Mouse (Mus musculus): Measurements from ENCODE around the gene A930002H24Rik. TPM values are rescaled to one million over a fixed set of nuclear protein-coding genes. Genes with fewer than 3 reads are reported as not detected.

A930002H24Rik gene
- polyA plus RNA-seq, 1 experiment, result 2.6 TPM

GRCm38 (mm10) chr17:63839636-63840269 lies 23.8 kb downstream of the A930002H24Rik start:
- Histone ChIP-seq H3K27ac (ENCODE audit: insufficient read depth, low read length) (no peak overlapping the region), H3K4me1 (ENCODE audit: control insufficient read depth, insufficient read depth, low read length) (no peaks in the 10 kb centered on the region), H3K4me3 (ENCODE audit: insufficient read depth, low read length) (no peak overlapping the region)
- no peak for TF ChIP-seq CTCF (IDR thresholded peaks at IDR 0.05; ENCODE audit: borderline replicate concordance, insufficient read depth, low read length)
- no peak for TF ChIP-seq POLR2A (IDR thresholded peaks at IDR 0.05; ENCODE audit: low read depth, low read length)

- no peak overlapping the region for H3K4me3 ChIP-seq (ENCODE audit: insufficient read depth, low read length)
- TF ChIP-seq CTCF (IDR thresholded peaks at IDR 0.05; ENCODE audit: borderline replicate concordance, insufficient read depth, low read length), result no peak
- no peak for TF ChIP-seq POLR2A (IDR thresholded peaks at IDR 0.05; ENCODE audit: low read depth, low read length)
- H3K4me1 ChIP-seq (ENCODE audit: control insufficient read depth, insufficient read depth, low read length), result no peaks in the 10 kb centered on the region
Observed at GRCm38 (mm10) chr17:63838144-63838543, 25.4 kb downstream of the A930002H24Rik start.

GRCm38 (mm10) chr17:63836641-63837040 lies 26.9 kb downstream of the A930002H24Rik start:
- TF ChIP-seq CTCF (IDR thresholded peaks at IDR 0.05; ENCODE audit: borderline replicate concordance, insufficient read depth, low read length) (no peak), POLR2A (IDR thresholded peaks at IDR 0.05; ENCODE audit: low read depth, low read length) (no peak)
- Histone ChIP-seq H3K27ac (ENCODE audit: insufficient read depth, low read length) (no peak overlapping the region), H3K4me1 (ENCODE audit: control insufficient read depth, insufficient read depth, low read length) (no peaks in the 10 kb centered on the region), H3K4me3 (ENCODE audit: insufficient read depth, low read length) (no peak overlapping the region)

More at GRCm38 (mm10) chr17:63838144-63838543, 25.4 kb downstream of the A930002H24Rik start:
- H3K27ac ChIP-seq (ENCODE audit: insufficient read depth, low read length), result no peak overlapping the region

GRCm38 (mm10) chr17:63836223-63836622 lies 27.4 kb downstream of the A930002H24Rik start:
- no peaks in the 10 kb centered on the region for H3K4me1 ChIP-seq (ENCODE audit: control insufficient read depth, insufficient read depth, low read length)
- H3K27ac ChIP-seq (ENCODE audit: insufficient read depth, low read length), result no peak overlapping the region
- no peak overlapping the region for H3K4me3 ChIP-seq (ENCODE audit: insufficient read depth, low read length)
- TF ChIP-seq CTCF (IDR thresholded peaks at IDR 0.05; ENCODE audit: borderline replicate concordance, insufficient read depth, low read length), result no peak
- TF ChIP-seq POLR2A (IDR thresholded peaks at IDR 0.05; ENCODE audit: low read depth, low read length), result no peak

GRCm38 (mm10) chr17:63831550-63831949 lies 32.0 kb downstream of the A930002H24Rik start:
- TF ChIP-seq CTCF (IDR thresholded peaks at IDR 0.05; ENCODE audit: borderline replicate concordance, insufficient read depth, low read length), result no peak
- no peak for TF ChIP-seq POLR2A (IDR thresholded peaks at IDR 0.05; ENCODE audit: low read depth, low read length)
- Histone ChIP-seq H3K4me3 (ENCODE audit: insufficient read depth, low read length) (no peak overlapping the region), H3K4me1 (ENCODE audit: control insufficient read depth, insufficient read depth, low read length) (0 out of 2 replicates have a peak, but pooled peaks cover 3% of the 10 kb centered on the region), H3K27ac (ENCODE audit: insufficient read depth, low read length) (no peak overlapping the region)

- TF ChIP-seq POLR2A (IDR thresholded peaks at IDR 0.05; ENCODE audit: low read depth, low read length), result no peak
- TF ChIP-seq CTCF (IDR thresholded peaks at IDR 0.05; ENCODE audit: borderline replicate concordance, insufficient read depth, low read length), result no peak
Observed at GRCm38 (mm10) chr17:63828561-63829332, 34.8 kb downstream of the A930002H24Rik start.

GRCm38 (mm10) chr17:63826767-63827166 lies 36.8 kb downstream of the A930002H24Rik start:
- H3K27ac ChIP-seq (ENCODE audit: insufficient read depth, low read length), result no peak overlapping the region
- TF ChIP-seq CTCF (IDR thresholded peaks at IDR 0.05; ENCODE audit: borderline replicate concordance, insufficient read depth, low read length) (no peak), POLR2A (IDR thresholded peaks at IDR 0.05; ENCODE audit: low read depth, low read length) (no peak)
- H3K4me3 ChIP-seq (ENCODE audit: insufficient read depth, low read length), result no peak overlapping the region
- 0 out of 2 replicates have a peak, but pooled peaks cover 3% of the 10 kb centered on the region for H3K4me1 ChIP-seq (ENCODE audit: control insufficient read depth, insufficient read depth, low read length)

More at GRCm38 (mm10) chr17:63828561-63829332, 34.8 kb downstream of the A930002H24Rik start:
- Histone ChIP-seq H3K4me3 (ENCODE audit: insufficient read depth, low read length) (no peak overlapping the region), H3K27ac (ENCODE audit: insufficient read depth, low read length) (no peak overlapping the region), H3K4me1 (ENCODE audit: control insufficient read depth, insufficient read depth, low read length) (0 out of 2 replicates have a peak, but pooled peaks cover 3% of the 10 kb centered on the region)

GRCm38 (mm10) chr17:63826196-63826595 lies 37.4 kb downstream of the A930002H24Rik start:
- Histone ChIP-seq H3K4me3 (ENCODE audit: insufficient read depth, low read length) (no peak overlapping the region), H3K27ac (ENCODE audit: insufficient read depth, low read length) (no peak overlapping the region), H3K4me1 (ENCODE audit: control insufficient read depth, insufficient read depth, low read length) (0 out of 2 replicates have a peak, but pooled peaks cover 3% of the 10 kb centered on the region)
- no peak for TF ChIP-seq POLR2A (IDR thresholded peaks at IDR 0.05; ENCODE audit: low read depth, low read length)
- no peak for TF ChIP-seq CTCF (IDR thresholded peaks at IDR 0.05; ENCODE audit: borderline replicate concordance, insufficient read depth, low read length)

GRCm38 (mm10) chr17:63824141-63824540 lies 39.5 kb downstream of the A930002H24Rik start:
- Histone ChIP-seq H3K4me1 (ENCODE audit: control insufficient read depth, insufficient read depth, low read length) (0 out of 2 replicates have a peak, but pooled peaks cover 3% of the 10 kb centered on the region), H3K27ac (ENCODE audit: insufficient read depth, low read length) (no peak overlapping the region), H3K4me3 (ENCODE audit: insufficient read depth, low read length) (no peak overlapping the region)
- TF ChIP-seq POLR2A (IDR thresholded peaks at IDR 0.05; ENCODE audit: low read depth, low read length) (no peak), CTCF (IDR thresholded peaks at IDR 0.05; ENCODE audit: borderline replicate concordance, insufficient read depth, low read length) (no peak)
